Mouse (Mus musculus): Measurements from ENCODE around the gene Chek2.
A peak's percentile ranks its signal among the peaks of the same experiment; 100 is the strongest.

Chek2 gene

GRCm38 (mm10) chr5:110839038-110839677, 621 bp upstream of the Chek2 start:
- DNase-seq (ENCODE audit: low read depth, low spot score) = no peak

GRCm38 (mm10) chr5:110840465-110840864, 686 bp downstream of the Chek2 start:
- peak; percentile 80 for DNase-seq (ENCODE audit: low read depth, low spot score)

GRCm38 (mm10) chr5:110841046-110841862, 1.5 kb downstream of the Chek2 start:
- DNase-seq (ENCODE audit: low read depth, low spot score) = peak; percentile 45

- peak; percentile 36 for DNase-seq (ENCODE audit: low read depth, low spot score)
These were observed 13.2 kb downstream of the Chek2 start for GRCm38 (mm10) chr5:110852990-110853389.

- no peak for DNase-seq (ENCODE audit: low read depth, low spot score)
These were observed 17.3 kb downstream of the Chek2 start for GRCm38 (mm10) chr5:110857091-110857490.

GRCm38 (mm10) chr5:110859013-110859650, 19.4 kb downstream of the Chek2 start:
- peak; percentile 27 for DNase-seq (ENCODE audit: low read depth, low spot score)

GRCm38 (mm10) chr5:110860445-110860844, 20.7 kb downstream of the Chek2 start:
- no peak for DNase-seq (ENCODE audit: low read depth, low spot score)

GRCm38 (mm10) chr5:110868460-110868859, 28.7 kb downstream of the Chek2 start:
- no peak for DNase-seq (ENCODE audit: low read depth, low spot score)

- DNase-seq (ENCODE audit: low read depth, low spot score) = no peak
These were observed 29.5 kb downstream of the Chek2 start for GRCm38 (mm10) chr5:110869242-110869669.

- no peak for DNase-seq (ENCODE audit: low read depth, low spot score)
These were observed 33.4 kb downstream of the Chek2 start for GRCm38 (mm10) chr5:110873160-110873559.

GRCm38 (mm10) chr5:110874711-110875110, 34.9 kb downstream of the Chek2 start:
- no peak for DNase-seq (ENCODE audit: low read depth, low spot score)

- DNase-seq (ENCODE audit: low read depth, low spot score) = no peak
These were observed 35.5 kb downstream of the Chek2 start for GRCm38 (mm10) chr5:110875286-110875685.

- peak; percentile 88 for DNase-seq (ENCODE audit: low read depth, low spot score)
These were observed 38.1 kb downstream of the Chek2 start for GRCm38 (mm10) chr5:110877666-110878505.

GRCm38 (mm10) chr5:110878526-110878925, 38.7 kb downstream of the Chek2 start:
- DNase-seq (ENCODE audit: low read depth, low spot score) = peak; percentile 51

- DNase-seq (ENCODE audit: low read depth, low spot score) = no peak
These were observed 39.3 kb downstream of the Chek2 start for GRCm38 (mm10) chr5:110879042-110879441.

- DNase-seq (ENCODE audit: low read depth, low spot score) = peak; percentile 90
These were observed 40.0 kb downstream of the Chek2 start, which contains the start of gene Ttc28 for GRCm38 (mm10) chr5:110879584-110880374. Gene Ttc28 (plus strand): TSS chr5:110879803.

GRCm38 (mm10) chr5:110888596-110888995, 48.8 kb downstream of the Chek2 start:
- DNase-seq (ENCODE audit: low read depth, low spot score) = no peak

GRCm38 (mm10) chr5:110889945-110890344, 50.2 kb downstream of the Chek2 start:
- no peak for DNase-seq (ENCODE audit: low read depth, low spot score)

GRCm38 (mm10) chr5:110890561-110890960, 50.8 kb downstream of the Chek2 start:
- no peak for DNase-seq (ENCODE audit: low read depth, low spot score)

GRCm38 (mm10) chr5:110897114-110897788, 57.5 kb downstream of the Chek2 start:
- no peak for DNase-seq (ENCODE audit: low read depth, low spot score)

Measured in ZHBTc4 (cell line).